ENCODE assay signal across 20 mouse cellular contexts in genomic region chr4:62646556-62647248, GRCm38 (mm10).
A peak's percentile ranks its signal among the peaks of the same experiment; 100 is the strongest.
DNase-seq lines count a peak whose midpoint lies in the region; ATAC-seq and TF ChIP-seq lines count a peak whose summit lies in the region.
"Had no signal": no experiment of that assay in that cellular context is flagged by ENCODE, and none has a peak within 500 bp of the region (broad histone marks: within the 10 kb centered on the region; RNA-seq: fewer than 3 reads in every experiment).

No protein-coding gene starts in this region.

- no peaks in the 10 kb centered on the region for H3K9me3 ChIP-seq in intestine, embryonic 15.5 days
- H3K9me3 ChIP-seq in stomach, postnatal 0 days (ENCODE audit: control insufficient read depth, low read length): no peaks in the 10 kb centered on the region
- H3K9me3 ChIP-seq: forebrain, embryonic 12.5 days; heart, embryonic 10.5 days; heart, embryonic 15.5 days; hindbrain, embryonic 13.5 days had no signal

- no peaks in the 10 kb centered on the region for H3K27me3 ChIP-seq in kidney, adult 2 months (replicated peaks; ENCODE audit: control insufficient read depth, insufficient read depth, low read length)
- H3K27me3 ChIP-seq in intestine, embryonic 15.5 days (replicated peaks): no peaks in the 10 kb centered on the region
- H3K27me3 ChIP-seq in stomach, postnatal 0 days (ENCODE audit: control insufficient read depth, insufficient read depth, low read length): no peaks in the 10 kb centered on the region
- H3K27me3 ChIP-seq: forebrain, embryonic 12.5 days had no signal

- no peak overlapping the region for H3K27ac ChIP-seq in kidney, adult 2 months (ENCODE audit: insufficient read depth, low read depth, low read length)
- no peak overlapping the region for H3K27ac ChIP-seq in intestine, embryonic 15.5 days
- H3K27ac ChIP-seq in stomach, postnatal 0 days (replicated peaks): no peak overlapping the region
- H3K27ac ChIP-seq: forebrain, embryonic 12.5 days; heart, embryonic 10.5 days; heart, embryonic 15.5 days; hindbrain, embryonic 13.5 days; hindbrain, postnatal 0 days had no signal

- H3K4me1 ChIP-seq in kidney, adult 2 months (ENCODE audit: control insufficient read depth, insufficient read depth, low read length): no peaks in the 10 kb centered on the region; the same call in 1 of the 2 replicates
- peaks cover 11% of the 10 kb centered on the region for H3K4me1 ChIP-seq in intestine, embryonic 15.5 days (replicated peaks)
- H3K4me1 ChIP-seq in stomach, postnatal 0 days (replicated peaks; ENCODE audit: control insufficient read depth, insufficient read depth): peaks cover 4% of the 10 kb centered on the region
- H3K4me1 ChIP-seq: forebrain, embryonic 12.5 days had no signal

- H3K36me3 ChIP-seq in kidney, adult 2 months (ENCODE audit: control insufficient read depth, insufficient read depth, low read length): no peaks in the 10 kb centered on the region
- no peaks in the 10 kb centered on the region for H3K36me3 ChIP-seq in intestine, embryonic 15.5 days
- H3K36me3 ChIP-seq in stomach, postnatal 0 days (ENCODE audit: control insufficient read depth, insufficient read depth, low read length): no peaks in the 10 kb centered on the region
- H3K36me3 ChIP-seq: G1E; heart, embryonic 15.5 days; hindbrain, embryonic 13.5 days had no signal

- WGBS in kidney, adult 2 months: 66% methylated on average over 9 of the region's 9 CpGs
- 57% methylated on average over 9 of the region's 9 CpGs for WGBS in intestine, embryonic 15.5 days
- WGBS in stomach, postnatal 0 days: 54% methylated on average over 9 of the region's 9 CpGs

- no peak overlapping the region for H3K4me3 ChIP-seq in kidney, adult 2 months (ENCODE audit: insufficient read depth, low read depth, low read length)
- no peak overlapping the region for H3K4me3 ChIP-seq in intestine, embryonic 15.5 days (replicated peaks)
- H3K4me3 ChIP-seq in stomach, postnatal 0 days (ENCODE audit: low read depth, low read length): no peak overlapping the region
- H3K4me3 ChIP-seq: forebrain, embryonic 12.5 days; heart, embryonic 10.5 days; heart, embryonic 15.5 days; hindbrain, embryonic 13.5 days had no signal

- DNase-seq in kidney, adult 2 months: peak; percentile 25
- no peak for DNase-seq in kidney, adult 18-20 months
- peak; percentile 51 for DNase-seq in lung, postnatal 36 days
- no peak for DNase-seq in lung, postnatal 14 days
- DNase-seq in stomach, postnatal 0 days (ENCODE audit: low spot score): peak; percentile 37
- no peak for DNase-seq in natural killer cell, adult 2 months (ENCODE audit: low spot score in 2 of 2)
- DNase-seq: adrenal gland, adult 8-10 months; adrenal gland, postnatal 36 days; cerebellum, adult 2 months; cerebellum, postnatal 10 days; gastrocnemius, postnatal 14 days; heart, postnatal 14 days had no signal

- no peak for TF ChIP-seq EP300 in stomach, postnatal 0 days (optimal IDR thresholded peaks at IDR 0.05)

- H3K9ac ChIP-seq in intestine, embryonic 15.5 days: no peak overlapping the region
- H3K9ac ChIP-seq in stomach, postnatal 0 days (ENCODE audit: low read length): no peak overlapping the region
- H3K9ac ChIP-seq: forebrain, embryonic 12.5 days; heart, embryonic 15.5 days; hindbrain, embryonic 13.5 days had no signal

- 0 out of 2 replicates have a peak, but pooled peaks have one; percentile 9 for ATAC-seq in intestine, embryonic 15.5 days
- peak; percentile 44; the same call in 1 of the 2 replicates for ATAC-seq in stomach, postnatal 0 days (ENCODE audit: low FRiP score, low TSS enrichment)
- ATAC-seq: forebrain, embryonic 16.5 days; hindbrain, postnatal 0 days had no signal

- no peak overlapping the region for H3K4me2 ChIP-seq in intestine, embryonic 15.5 days (replicated peaks)
- no peak overlapping the region for H3K4me2 ChIP-seq in stomach, postnatal 0 days (replicated peaks; ENCODE audit: low read depth)
- H3K4me2 ChIP-seq: forebrain, embryonic 12.5 days; heart, embryonic 15.5 days; hindbrain, embryonic 13.5 days had no signal

- no peak for TF ChIP-seq POLR2A in kidney, adult 2 months (IDR thresholded peaks at IDR 0.05; ENCODE audit: low read depth, low read length)

- TF ChIP-seq CTCF in kidney, adult 2 months (conservative IDR thresholded peaks at IDR 0.05; ENCODE audit: insufficient read depth, insufficient read length, low read depth, low read length): no peak
- no peak for TF ChIP-seq CTCF in stomach, postnatal 0 days (IDR thresholded peaks at IDR 0.05; ENCODE audit: low read depth)

Comparison
In these comparisons a context has a peak if more than half of its experiments do, and no peak if none do; other contexts are left out.
1. DNase-seq: peak in kidney, adult 2 months (single experiment), lung, postnatal 36 days (single experiment) and stomach, postnatal 0 days (single experiment); none in kidney, adult 18-20 months (single experiment), lung, postnatal 14 days (single experiment) and natural killer cell, adult 2 months (0 of 2).